Mouse (Mus musculus) kidney, adult 2 months (tissue): ENCODE data around the gene Tead1. TPM values are rescaled to one million over a fixed set of nuclear protein-coding genes. Genes with fewer than 3 reads are reported as not detected.

ENCODE experiments used
- DNase-seq: peaks from one replicate; pipeline ENCODE4 v3.0.0; 2021
- H3K27ac ChIP-seq: fragments of 200-500 bp; 2 replicates; pipeline ENCODE4 v1.5.1; 2012; ENCODE audit warnings: low read depth, low read length, control low read depth, inconsistent platforms; ENCODE audit not compliant: insufficient read depth
- H3K27me3 ChIP-seq: fragments of 200-500 bp; replicated peaks from 2 replicates; pipeline ENCODE4 v1.6.1; 2012; ENCODE audit warnings: mild to moderate bottlenecking, moderate library complexity, low read length, inconsistent platforms; ENCODE audit not compliant: control insufficient read depth, insufficient read depth
- H3K36me3 ChIP-seq: fragments of 200-500 bp; 2 replicates; pipeline ENCODE4 v1.6.1; 2012; ENCODE audit warnings: mild to moderate bottlenecking, moderate library complexity, low read length, inconsistent platforms; ENCODE audit not compliant: control insufficient read depth, insufficient read depth
- H3K4me1 ChIP-seq: fragments of 200-500 bp; 2 replicates; pipeline ENCODE4 v1.6.1; 2011; ENCODE audit warnings: low read length; ENCODE audit not compliant: control insufficient read depth, insufficient read depth
- H3K4me3 ChIP-seq: fragments of 200-500 bp; 2 replicates; pipeline ENCODE4 v1.5.1; 2011; ENCODE audit warnings: mild to moderate bottlenecking, low read depth, low read length, control low read depth; ENCODE audit not compliant: insufficient read depth
- CTCF ChIP-seq: fragments of 200-500 bp; conservative IDR thresholded peaks from 2 replicates; pipeline ENCODE4 v1.5.1; 2011; ENCODE audit warnings: low read depth, mild to moderate bottlenecking, control low read depth, low read length, moderate library complexity, mixed read lengths; ENCODE audit not compliant: insufficient read depth, insufficient read length
- POLR2A ChIP-seq: fragments of 200-500 bp; IDR thresholded peaks from one replicate; pipeline ENCODE4 v1.6.1; 2011; ENCODE audit warnings: low read depth, low read length, control low read depth
- WGBS: fragments of 180-500 bp; shearing (Covaris S2); methylation state at CpG from one replicate; pipeline ENCODE4 v1.1.7; 2018; 5-methylcytosine and 5-hydroxymethylcytosine counted together
- polyA plus RNA-seq: library from polyadenylated mRNA; depleted of rRNA; stranded (reverse); fragments of >200 nt; gene quantifications from 2 replicates; pipeline ENCODE4 v1.2.3, GENCODE M21; 2012

The Tead1 gene
- polyA plus RNA-seq, 1 experiment, result 14.7 TPM

DNA sequence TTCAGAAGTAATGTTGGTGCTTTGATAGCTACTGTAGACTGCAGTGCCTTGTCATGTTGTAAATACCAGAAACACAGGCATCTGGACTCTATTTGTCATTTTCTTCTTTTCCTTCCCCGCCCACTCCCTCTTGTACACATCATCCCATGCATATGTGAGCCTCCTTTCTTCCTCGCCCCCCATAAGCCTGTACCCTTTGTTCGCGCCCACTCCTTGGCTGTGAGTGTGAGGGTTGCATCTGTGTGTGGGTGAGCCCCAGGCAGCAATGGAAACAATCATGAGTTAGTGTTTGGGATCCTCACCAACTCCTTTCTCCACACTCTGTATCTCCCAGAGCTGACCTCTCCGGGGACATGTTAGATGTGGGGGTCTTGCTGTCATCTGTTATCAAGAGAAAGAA is 183.0 kb downstream of the Tead1 start:
- Histone ChIP-seq H3K4me1 (no peaks in the 10 kb centered on the region), H3K4me3 (no peak overlapping the region), H3K36me3 (no peaks in the 10 kb centered on the region), H3K27me3 (no peaks in the 10 kb centered on the region), H3K27ac (no peak overlapping the region)
- no peak for DNase-seq
- no peak for TF ChIP-seq POLR2A
- TF ChIP-seq CTCF, result no peak
- 95% methylated on average over 5 of the region's 5 CpGs for WGBS

DNA sequence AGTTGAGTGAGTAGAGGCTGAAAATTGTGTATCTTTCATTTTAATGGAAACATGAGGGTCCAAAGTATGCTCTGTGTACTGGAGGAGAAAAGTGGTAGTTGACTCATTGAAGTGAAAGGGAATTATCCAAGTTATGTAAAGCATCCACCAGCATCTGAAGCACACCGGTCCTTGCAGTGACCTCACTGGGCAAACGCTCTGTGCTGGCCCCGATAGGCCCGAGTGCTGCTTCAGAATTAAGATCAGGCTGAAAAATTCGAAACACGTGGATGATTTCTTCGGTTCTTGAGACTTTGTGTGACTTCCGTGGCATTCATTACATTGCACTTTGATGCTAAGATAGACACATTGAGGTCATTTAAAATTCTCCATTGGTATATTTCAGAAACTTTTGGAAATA is 185.1 kb downstream of the Tead1 start:
- Histone ChIP-seq H3K4me3 (no peak overlapping the region), H3K27ac (no peak overlapping the region), H3K4me1 (peaks cover 4% of the 10 kb centered on the region; the same call in 1 of the 2 replicates), H3K27me3 (no peaks in the 10 kb centered on the region), H3K36me3 (no peaks in the 10 kb centered on the region)
- TF ChIP-seq CTCF (no peak), POLR2A (no peak)
- DNase-seq, result no peak
- WGBS, result 66% methylated on average over 8 of the region's 8 CpGs

- TF ChIP-seq POLR2A (no peak), CTCF (peak; percentile 90)
- H3K4me1 ChIP-seq, result peaks cover 4% of the 10 kb centered on the region; the same call in 1 of the 2 replicates
- no peak overlapping the region for H3K27ac ChIP-seq
- no peak overlapping the region for H3K4me3 ChIP-seq
- WGBS, result 11% methylated on average over 2 of the region's 2 CpGs
- DNase-seq, result peak; percentile 83
- H3K27me3 ChIP-seq, result no peaks in the 10 kb centered on the region
- no peaks in the 10 kb centered on the region for H3K36me3 ChIP-seq
Measured at GRCm38 (mm10) chr7:112865739-112866138, 186.6 kb downstream of the Tead1 start.

GRCm38 (mm10) chr7:112868551-112869465 is 189.7 kb downstream of the Tead1 start:
- 51% methylated on average over 7 of the region's 8 CpGs for WGBS
- peak; percentile 72 for DNase-seq
- no peak overlapping the region for H3K27ac ChIP-seq

DNA sequence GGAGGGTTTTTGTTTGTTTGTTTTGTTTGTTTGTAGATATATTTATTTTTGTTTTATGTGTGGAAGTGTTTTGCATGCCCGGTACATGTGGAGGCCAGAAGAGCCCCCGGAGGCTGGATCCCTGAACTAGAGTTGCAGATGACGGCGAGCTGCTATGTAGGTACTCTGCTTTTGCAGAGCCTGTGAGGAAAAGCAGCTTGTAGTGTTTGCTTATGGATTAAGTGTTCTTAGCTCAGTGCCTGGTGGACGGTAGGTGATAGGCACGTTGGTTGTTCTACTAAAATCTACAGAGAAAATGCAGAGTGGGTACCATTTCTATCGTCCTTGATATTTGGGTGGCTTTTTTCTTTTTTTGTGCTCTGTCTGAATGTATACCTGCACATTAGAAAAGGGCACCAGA is 192.6 kb downstream of the Tead1 start:
- Histone ChIP-seq H3K36me3 (no peaks in the 10 kb centered on the region), H3K4me3 (no peak overlapping the region), H3K27ac (no peak overlapping the region), H3K4me1 (peaks cover 15% of the 10 kb centered on the region), H3K27me3 (no peaks in the 10 kb centered on the region)
- 91% methylated on average over 7 of the region's 7 CpGs for WGBS
- TF ChIP-seq CTCF (no peak), POLR2A (no peak)
- DNase-seq, result no peak

More at GRCm38 (mm10) chr7:112868551-112869465, 189.7 kb downstream of the Tead1 start:
- Histone ChIP-seq H3K27me3 (no peaks in the 10 kb centered on the region), H3K36me3 (no peaks in the 10 kb centered on the region), H3K4me1 (peaks cover 15% of the 10 kb centered on the region), H3K4me3 (no peak overlapping the region)
- peak; percentile 60 for TF ChIP-seq CTCF
- TF ChIP-seq POLR2A, result no peak

- peaks cover 15% of the 10 kb centered on the region for H3K4me1 ChIP-seq
- no peak overlapping the region for H3K4me3 ChIP-seq
- no peak for TF ChIP-seq POLR2A
- no peak overlapping the region for H3K27ac ChIP-seq
- no peaks in the 10 kb centered on the region for H3K27me3 ChIP-seq
- WGBS, result 50% methylated on average over 9 of the region's 9 CpGs
- no peaks in the 10 kb centered on the region for H3K36me3 ChIP-seq
- DNase-seq, result peak; percentile 48
Measured at GRCm38 (mm10) chr7:112872435-112873196, 193.5 kb downstream of the Tead1 start.

DNA sequence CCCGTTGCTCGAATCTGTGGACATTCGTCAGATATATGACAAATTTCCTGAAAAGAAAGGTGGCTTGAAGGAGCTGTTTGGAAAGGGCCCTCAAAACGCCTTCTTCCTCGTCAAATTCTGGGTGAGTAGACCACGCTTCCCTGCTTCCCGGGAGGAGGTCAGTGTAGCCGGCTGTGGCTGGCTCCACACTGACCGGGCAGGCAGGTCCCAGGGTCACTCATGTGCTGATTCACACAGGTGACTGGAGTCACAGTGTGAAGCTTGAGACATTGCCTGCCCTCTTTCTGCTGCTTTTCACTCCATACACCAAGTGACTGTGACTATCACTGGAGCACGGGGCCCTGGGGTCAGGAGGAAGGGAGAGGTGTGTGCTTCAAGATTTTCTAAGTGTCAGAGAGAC is 197.0 kb downstream of the Tead1 start:
- Histone ChIP-seq H3K4me1 (peaks cover 11% of the 10 kb centered on the region), H3K4me3 (no peak overlapping the region), H3K36me3 (no peaks in the 10 kb centered on the region; the same call in 1 of the 2 replicates), H3K27me3 (no peaks in the 10 kb centered on the region), H3K27ac (no peak overlapping the region)
- no peak for TF ChIP-seq CTCF
- TF ChIP-seq POLR2A, result no peak
- WGBS, result 59% methylated on average over 10 of the region's 10 CpGs
- DNase-seq, result no peak
